Mouse (Mus musculus): Measurements from ENCODE around the gene Ifitm10. TPM values are rescaled to one million over a fixed set of nuclear protein-coding genes. Genes with fewer than 3 reads are reported as not detected.

Gene Ifitm10
- polyA plus RNA-seq, 1 experiment from 2014 or later = 9.5 TPM

Other genes starting within 250 kb of the Ifitm10 start
- not detected in 2 replicates for gene Gm39115, start 237.7 kb downstream of the Ifitm10 start, polyA plus RNA-seq (2015; fragmentation: Nextera tagmentation; extraction: Ambion mirVana)
- not detected in 2 replicates for gene Gm45337, start 229.1 kb downstream of the Ifitm10 start, polyA plus RNA-seq (2015; fragmentation: Nextera tagmentation; extraction: Ambion mirVana)
- gene Gm29735, start 216.6 kb downstream of the Ifitm10 start, polyA plus RNA-seq (2015; fragmentation: Nextera tagmentation; extraction: Ambion mirVana) = not detected in 2 replicates
- not detected in 2 replicates for gene Gm4553, start 208.0 kb downstream of the Ifitm10 start, polyA plus RNA-seq (2015; fragmentation: Nextera tagmentation; extraction: Ambion mirVana)
- not detected in 2 replicates for gene Krtap5-2, start 197.7 kb downstream of the Ifitm10 start, polyA plus RNA-seq (2015; fragmentation: Nextera tagmentation; extraction: Ambion mirVana)
- gene Gm10153, start 183.4 kb downstream of the Ifitm10 start, polyA plus RNA-seq (2015; fragmentation: Nextera tagmentation; extraction: Ambion mirVana) = not detected in 2 replicates
- gene Krtap5-3, start 172.4 kb downstream of the Ifitm10 start, polyA plus RNA-seq (2015; fragmentation: Nextera tagmentation; extraction: Ambion mirVana) = not detected in 2 replicates
- not detected in 2 replicates for gene Gm7579, start 161.9 kb downstream of the Ifitm10 start, polyA plus RNA-seq (2015; fragmentation: Nextera tagmentation; extraction: Ambion mirVana)
- gene Krtap5-5, start 143.8 kb downstream of the Ifitm10 start, polyA plus RNA-seq (2015; fragmentation: Nextera tagmentation; extraction: Ambion mirVana) = not detected in 2 replicates
- gene Gm40460, start 132.7 kb downstream of the Ifitm10 start, polyA plus RNA-seq (2015; fragmentation: Nextera tagmentation; extraction: Ambion mirVana) = not detected in 2 replicates
- gene Gm2431, start 115.4 kb downstream of the Ifitm10 start, polyA plus RNA-seq (2015; fragmentation: Nextera tagmentation; extraction: Ambion mirVana) = not detected in 2 replicates
- gene Gm4559, start 99.4 kb downstream of the Ifitm10 start, polyA plus RNA-seq (2015; fragmentation: Nextera tagmentation; extraction: Ambion mirVana) = not detected in 2 replicates
- gene Krtap5-1, start 76.6 kb downstream of the Ifitm10 start, polyA plus RNA-seq (2015; fragmentation: Nextera tagmentation; extraction: Ambion mirVana) = not detected in 2 replicates
- gene Krtap5-4, start 70.2 kb downstream of the Ifitm10 start, polyA plus RNA-seq (2015; fragmentation: Nextera tagmentation; extraction: Ambion mirVana) = not detected in 2 replicates
- gene Gm49369, start 8.9 kb upstream of the Ifitm10 start, polyA plus RNA-seq (2015; fragmentation: Nextera tagmentation; extraction: Ambion mirVana) = 1.4 and 4.4 TPM in 2 replicates
- gene Ctsd, start 14.3 kb upstream of the Ifitm10 start, polyA plus RNA-seq (2015; fragmentation: Nextera tagmentation; extraction: Ambion mirVana) = 254 and 288 TPM in 2 replicates
- gene Syt8, start 61.1 kb upstream of the Ifitm10 start, polyA plus RNA-seq (2015; fragmentation: Nextera tagmentation; extraction: Ambion mirVana) = not detected in 2 replicates
- 0.25 and 0.74 TPM in 2 replicates for gene Tnni2, start 68.1 kb upstream of the Ifitm10 start, polyA plus RNA-seq (2015; fragmentation: Nextera tagmentation; extraction: Ambion mirVana)
- 3.7 and 5.4 TPM in 2 replicates for gene Lsp1, start 87.1 kb upstream of the Ifitm10 start, polyA plus RNA-seq (2015; fragmentation: Nextera tagmentation; extraction: Ambion mirVana)
- 1.6 TPM in 2 replicates for gene Tnnt3, start 125.1 kb upstream of the Ifitm10 start, polyA plus RNA-seq (2015; fragmentation: Nextera tagmentation; extraction: Ambion mirVana)
- gene Mrpl23, start 158.9 kb upstream of the Ifitm10 start, polyA plus RNA-seq (2015; fragmentation: Nextera tagmentation; extraction: Ambion mirVana) = 22.4 and 24.0 TPM in 2 replicates